Mouse (Mus musculus) lung, embryonic 15.5 days (tissue): ENCODE results near the gene Ogn. TPM values are rescaled to one million over a fixed set of nuclear protein-coding genes. Genes with fewer than 3 reads are reported as not detected.
"Not testable (repeated sequence)": the region's sequence is repeated elsewhere in the genome, so short reads cannot be mapped to it uniquely, and the experiment has no call there.

Source experiments
- ATAC-seq: fragments of 200-750 bp; cut with Nextera tagmentation; 2 replicates; pipeline ENCODE4 v1.8.0; 2017; ENCODE audit warnings: moderate number of reproducible peaks, borderline replicate concordance; ENCODE audit not compliant: low FRiP score, low TSS enrichment; ENCODE audit errors: extremely low read depth
- H3K27ac ChIP-seq: fragments of 300-500 bp; sonication (generic); 2 replicates; pipeline ENCODE4 v1.5.1; 2015; ENCODE audit warnings: moderate library complexity, mild to moderate bottlenecking, inconsistent platforms
- H3K27me3 ChIP-seq: fragments of 300-500 bp; sonication (generic); 2 replicates; pipeline ENCODE4 v1.6.1; 2015; ENCODE audit warnings: inconsistent platforms
- H3K36me3 ChIP-seq: fragments of 300-500 bp; sonication (generic); 2 replicates; pipeline ENCODE4 v1.6.1; 2015; ENCODE audit warnings: inconsistent platforms
- H3K4me1 ChIP-seq: fragments of 300-500 bp; sonication (generic); 2 replicates; pipeline ENCODE4 v1.6.1; 2015; ENCODE audit warnings: inconsistent platforms
- H3K4me2 ChIP-seq: fragments of 300-500 bp; sonication (generic); 2 replicates; pipeline ENCODE4 v1.6.1; 2015; ENCODE audit warnings: inconsistent platforms, mild to moderate bottlenecking, moderate library complexity
- H3K4me3 ChIP-seq: fragments of 300-500 bp; sonication (generic); 2 replicates; pipeline ENCODE4 v1.5.1; 2015; ENCODE audit warnings: mild to moderate bottlenecking, inconsistent platforms
- H3K9ac ChIP-seq: fragments of 300-500 bp; sonication (generic); 2 replicates; pipeline ENCODE4 v1.6.1; 2015; ENCODE audit warnings: inconsistent platforms
- H3K9me3 ChIP-seq: fragments of 300-500 bp; sonication (generic); 2 replicates; pipeline ENCODE4 v1.6.1; 2016; ENCODE audit warnings: inconsistent platforms
- WGBS: fragments of 180-500 bp; shearing (Covaris S2); methylation state at CpG from one replicate; pipeline ENCODE4 v1.1.7; 2015; 5-methylcytosine and 5-hydroxymethylcytosine counted together
- polyA plus RNA-seq: library from polyadenylated mRNA; unstranded; fragments of >200 nt; fragmentation: Nextera tagmentation; extraction: Ambion mirVana; gene quantifications from 2 replicates; pipeline ENCODE4 v1.2.1, GENCODE M21; 2015

The Ogn gene
- polyA plus RNA-seq = 99.5 and 108 TPM in 2 replicates

DNA sequence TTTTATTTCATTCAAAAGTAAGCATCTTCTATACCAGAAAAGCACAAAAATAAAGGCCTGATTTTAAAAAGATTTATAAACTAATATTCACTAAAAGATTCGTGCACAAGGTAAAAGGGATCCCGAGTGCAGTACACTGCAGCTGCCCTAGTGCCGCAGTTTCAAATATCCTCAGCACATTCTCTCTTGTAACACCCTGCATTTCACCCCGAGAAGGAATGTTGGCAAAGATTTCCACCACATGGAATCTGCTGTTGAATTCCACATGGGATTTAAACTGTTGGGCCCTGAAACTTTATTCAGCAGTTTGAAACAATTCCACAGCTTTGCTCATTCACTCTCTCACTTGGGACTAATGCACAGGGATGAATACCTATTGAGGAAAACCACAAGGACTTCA lies at the start of gene Ogn:
TSS of gene Ogn (plus strand) at position 333 of the 400 bp plus-strand sequence.
- peak within 1 kb of the TSS; percentile 39 for H3K4me2 ChIP-seq
- H3K4me1 ChIP-seq = no peaks in the 10 kb centered on the region
- H3K9ac ChIP-seq = peak within 1 kb of the TSS; percentile 10; the same call in 1 of the 2 replicates
- peak within 1 kb of the TSS; percentile 29 for H3K4me3 ChIP-seq
- peak within 1 kb of the TSS; percentile 70; the same call in 1 of the 2 replicates for H3K27ac ChIP-seq
- 36% methylated on average over 4 of the region's 4 CpGs for WGBS
- H3K27me3 ChIP-seq = no peaks in the 10 kb centered on the region
- peak; percentile 55; the same call in 1 of the 2 replicates for ATAC-seq
- no peaks in the 10 kb centered on the region for H3K36me3 ChIP-seq
- H3K9me3 ChIP-seq = no peaks in the 10 kb centered on the region

DNA sequence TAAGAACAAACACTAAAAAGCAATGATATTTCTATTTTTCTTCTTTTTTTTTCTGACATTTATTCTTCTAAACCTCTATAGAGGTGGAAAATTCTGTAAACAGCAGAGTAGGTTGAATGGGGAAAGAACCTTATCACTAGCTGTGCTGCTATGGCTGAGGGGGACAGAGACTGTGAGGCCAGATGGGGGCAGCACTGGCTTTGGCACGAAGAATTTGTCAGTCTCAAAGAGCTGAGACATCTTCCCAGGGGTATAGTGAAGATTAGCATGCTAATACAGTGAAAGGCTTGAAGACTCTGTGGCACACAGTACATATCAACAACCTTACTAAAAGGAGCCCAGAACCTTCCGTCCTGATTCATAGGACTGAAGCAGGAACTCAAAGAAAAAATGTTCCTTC lies 48.7 kb upstream of the Ogn start:
- ATAC-seq = no peak

DNA sequence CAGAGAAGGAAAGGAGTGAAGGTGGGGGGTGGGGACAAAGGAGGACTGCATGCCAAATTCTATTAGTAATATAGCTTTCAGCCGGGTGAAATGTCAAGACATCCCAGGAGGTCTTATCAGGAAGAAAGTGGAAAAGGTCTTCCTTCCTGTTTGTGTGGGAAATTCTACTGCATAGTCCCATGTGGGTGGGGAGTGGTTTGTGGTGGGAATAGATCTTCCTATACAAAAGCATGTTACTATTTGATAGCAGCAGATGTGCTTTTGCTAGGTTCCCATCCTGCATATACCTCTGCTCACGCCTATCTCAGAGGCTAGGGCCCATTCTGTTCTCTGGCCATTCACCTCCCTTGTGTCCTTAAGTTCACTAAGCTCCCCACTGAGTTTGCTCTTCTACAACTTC lies 47.0 kb upstream of the Ogn start:
- WGBS = 43% methylated on average over 2 of the region's 2 CpGs
- Histone ChIP-seq H3K4me2 (no peak overlapping the region), H3K27ac (no peak overlapping the region), H3K4me1 (0 out of 2 replicates have a peak, but pooled peaks cover 3% of the 10 kb centered on the region), H3K27me3 (no peaks in the 10 kb centered on the region), H3K4me3 (no peak overlapping the region), H3K36me3 (no peaks in the 10 kb centered on the region), H3K9me3 (no peaks in the 10 kb centered on the region), H3K9ac (no peak overlapping the region)
- ATAC-seq = no peak

More for the DNA sequence above, 48.7 kb upstream of the Ogn start:
- no peaks in the 10 kb centered on the region for H3K9me3 ChIP-seq
- 0 out of 2 replicates have a peak, but pooled peaks cover 3% of the 10 kb centered on the region for H3K4me1 ChIP-seq
- 38% methylated on average over 2 of the region's 2 CpGs for WGBS
- H3K4me3 ChIP-seq = no peak overlapping the region
- no peak overlapping the region for H3K27ac ChIP-seq
- H3K27me3 ChIP-seq = no peaks in the 10 kb centered on the region
- H3K4me2 ChIP-seq = no peak overlapping the region
- H3K9ac ChIP-seq = no peak overlapping the region
- no peaks in the 10 kb centered on the region for H3K36me3 ChIP-seq

DNA sequence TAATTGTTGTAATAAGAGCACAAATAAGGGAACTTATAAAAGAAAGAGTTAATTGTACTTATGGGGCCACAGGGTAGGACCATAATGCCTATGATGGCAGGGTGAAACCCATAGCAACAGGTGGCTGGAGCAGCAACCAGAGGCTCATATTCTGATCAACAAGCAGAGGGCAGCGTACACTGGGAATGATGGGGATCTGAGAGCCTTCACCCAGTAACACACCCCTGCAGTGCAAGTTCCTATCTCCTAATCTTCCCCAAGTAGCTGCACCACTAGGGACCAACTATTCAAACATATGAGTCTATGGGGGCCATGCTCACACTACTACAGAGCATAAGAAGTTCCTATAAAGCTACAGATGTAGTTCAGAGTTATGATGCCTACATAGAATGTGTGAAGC lies 43.5 kb upstream of the Ogn start:
- H3K4me3 ChIP-seq = no peak overlapping the region
- no peak for ATAC-seq
- 86% methylated on average over 1 of the region's 1 CpGs for WGBS

DNA sequence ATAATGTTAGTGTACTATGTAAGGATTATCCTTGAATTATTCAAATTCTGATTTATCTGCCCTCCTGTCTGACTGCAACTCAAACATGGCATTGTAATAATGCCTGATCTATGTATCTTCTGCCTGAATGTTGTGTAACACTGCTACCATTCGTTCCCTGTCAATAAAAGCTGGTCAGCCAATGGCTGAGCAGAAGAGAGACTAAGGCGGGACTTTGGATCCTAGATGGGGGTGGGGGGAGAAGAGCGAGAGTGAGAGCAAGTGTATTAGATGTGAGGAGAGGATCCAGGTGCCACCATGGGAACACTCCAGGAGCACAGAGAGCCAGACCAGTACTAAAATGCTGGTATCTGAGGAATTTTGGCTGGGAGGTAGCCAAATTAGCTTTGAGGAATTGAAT lies 37.5 kb upstream of the Ogn start:
- Histone ChIP-seq H3K9me3 (no peaks in the 10 kb centered on the region), H3K27ac (no peak overlapping the region), H3K4me2 (no peak overlapping the region), H3K9ac (no peak overlapping the region), H3K4me1 (no peaks in the 10 kb centered on the region), H3K36me3 (no peaks in the 10 kb centered on the region), H3K4me3 (no peak overlapping the region), H3K27me3 (no peaks in the 10 kb centered on the region)
- ATAC-seq = no peak
- whole genome bisulfite sequencing = 74% methylated on average over 3 of the region's 3 CpGs

More for the DNA sequence above, 43.5 kb upstream of the Ogn start:
- Histone ChIP-seq H3K9ac (no peak overlapping the region), H3K4me1 (no peaks in the 10 kb centered on the region), H3K36me3 (no peaks in the 10 kb centered on the region), H3K9me3 (no peaks in the 10 kb centered on the region), H3K4me2 (no peak overlapping the region), H3K27ac (no peak overlapping the region), H3K27me3 (no peaks in the 10 kb centered on the region)

DNA sequence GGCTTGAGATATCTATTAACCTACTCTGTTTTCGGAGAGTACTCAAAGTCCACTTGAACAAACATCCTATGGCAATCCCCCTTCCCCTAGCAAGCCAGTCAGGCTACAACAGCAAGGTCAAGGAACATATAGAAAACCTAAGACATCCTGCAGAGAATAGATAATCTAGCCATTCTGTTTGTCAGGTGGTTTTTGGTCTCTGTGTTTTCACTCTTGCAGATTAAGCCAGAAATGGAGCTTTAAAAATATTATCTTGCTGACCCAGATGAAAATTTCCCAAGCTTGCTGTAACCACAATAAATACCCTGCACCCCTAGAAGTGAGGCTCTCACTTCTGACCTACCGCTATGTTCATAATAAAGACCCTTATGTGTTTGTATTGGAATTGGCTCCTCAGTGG lies 36.4 kb upstream of the Ogn start:
- no peaks in the 10 kb centered on the region for H3K9me3 ChIP-seq
- H3K9ac ChIP-seq = no peak overlapping the region
- no peak for ATAC-seq
- H3K4me2 ChIP-seq = no peak overlapping the region
- H3K36me3 ChIP-seq = no peaks in the 10 kb centered on the region
- no peak overlapping the region for H3K27ac ChIP-seq
- H3K27me3 ChIP-seq = no peaks in the 10 kb centered on the region
- WGBS = 84% methylated on average over 2 of the region's 2 CpGs
- H3K4me3 ChIP-seq = no peak overlapping the region
- H3K4me1 ChIP-seq = no peaks in the 10 kb centered on the region

DNA sequence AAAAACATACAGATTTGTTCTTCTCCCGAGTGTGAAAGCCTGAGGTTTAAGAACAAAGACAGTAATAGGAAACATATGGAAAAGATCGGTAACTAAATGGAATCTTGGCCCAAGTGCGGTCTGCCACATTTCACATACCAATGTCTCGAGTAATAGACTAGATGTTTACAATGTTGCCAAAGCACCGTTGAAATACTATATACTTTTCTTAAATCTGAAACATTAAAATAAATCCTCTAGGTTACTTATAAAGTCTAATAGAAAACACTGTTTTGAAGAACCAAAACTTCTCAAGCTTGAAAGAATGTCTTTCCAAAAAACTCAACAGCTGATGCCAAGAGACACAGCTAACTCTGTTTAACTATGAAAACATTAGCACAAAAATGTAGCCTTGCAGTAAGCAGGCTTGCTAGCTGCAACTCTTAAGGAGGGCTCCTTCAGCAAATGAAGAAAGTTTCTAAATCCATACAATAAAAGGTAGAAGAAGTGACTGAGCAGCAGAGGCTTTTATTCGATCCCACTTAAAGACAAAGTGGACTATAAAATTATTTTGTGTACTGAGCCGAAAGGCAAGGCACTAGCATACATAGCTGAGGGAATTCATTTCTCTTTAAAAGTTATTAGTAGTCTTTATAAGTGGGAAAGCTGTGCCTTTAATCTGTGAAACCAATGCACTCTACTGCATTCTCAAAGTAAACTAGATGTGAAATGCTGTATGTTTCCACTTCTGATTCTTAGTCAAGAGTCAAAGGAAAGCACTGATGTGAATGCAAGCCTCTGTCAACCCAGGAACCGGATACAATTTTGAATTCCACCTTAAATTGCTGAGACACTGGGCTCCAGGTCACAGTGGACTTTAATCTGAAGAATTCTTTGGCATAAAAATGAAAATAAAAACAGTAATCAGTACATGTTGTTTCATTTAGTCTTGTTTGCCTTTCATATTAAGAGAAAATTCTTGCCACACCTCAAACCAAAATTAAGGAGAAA lies 26.0 kb upstream of the Ogn start, which contains the start of gene Omd:
TSS of gene Omd (plus strand) at position 922 of the 990 bp plus-strand sequence.
- 41% methylated on average over 8 of the region's 8 CpGs for WGBS
- Histone ChIP-seq H3K27ac (peak within 1 kb of the TSS; percentile 82), H3K4me2 (peak within 1 kb of the TSS; percentile 0; the same call in 1 of the 2 replicates), H3K9me3 (no peaks in the 10 kb centered on the region), H3K4me3 (no peak within 1 kb of the TSS), H3K36me3 (no peaks in the 10 kb centered on the region), H3K4me1 (peaks cover 15% of the 10 kb centered on the region), H3K27me3 (no peaks in the 10 kb centered on the region), H3K9ac (no peak within 1 kb of the TSS)
- no peak for ATAC-seq

DNA sequence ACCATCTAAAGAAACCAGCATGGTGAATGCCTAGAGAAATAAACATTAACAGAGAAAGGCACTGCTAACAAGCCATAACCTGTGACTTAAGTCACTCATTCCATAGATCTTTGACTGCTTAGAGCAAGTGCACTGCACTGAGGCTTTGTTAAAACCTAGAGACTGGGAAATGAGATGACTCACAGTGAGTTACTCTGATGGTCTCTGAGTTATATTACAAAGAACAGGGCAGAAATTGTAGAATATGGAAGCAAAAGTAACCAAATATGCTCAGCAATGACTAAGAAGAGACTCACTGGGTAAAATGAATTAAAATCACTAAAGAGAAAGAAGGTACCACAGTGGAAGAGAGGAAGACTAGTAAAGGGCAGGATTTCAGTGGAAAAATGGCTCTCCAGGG lies 24.0 kb upstream of the Ogn start:
- peaks cover 12% of the 10 kb centered on the region for H3K4me1 ChIP-seq
- no peaks in the 10 kb centered on the region for H3K36me3 ChIP-seq
- H3K27me3 ChIP-seq = no peaks in the 10 kb centered on the region
- ATAC-seq = no peak
- H3K4me2 ChIP-seq = no peak overlapping the region
- H3K4me3 ChIP-seq = no peak overlapping the region
- no peak overlapping the region for H3K27ac ChIP-seq
- no peaks in the 10 kb centered on the region for H3K9me3 ChIP-seq
- no peak overlapping the region for H3K9ac ChIP-seq

DNA sequence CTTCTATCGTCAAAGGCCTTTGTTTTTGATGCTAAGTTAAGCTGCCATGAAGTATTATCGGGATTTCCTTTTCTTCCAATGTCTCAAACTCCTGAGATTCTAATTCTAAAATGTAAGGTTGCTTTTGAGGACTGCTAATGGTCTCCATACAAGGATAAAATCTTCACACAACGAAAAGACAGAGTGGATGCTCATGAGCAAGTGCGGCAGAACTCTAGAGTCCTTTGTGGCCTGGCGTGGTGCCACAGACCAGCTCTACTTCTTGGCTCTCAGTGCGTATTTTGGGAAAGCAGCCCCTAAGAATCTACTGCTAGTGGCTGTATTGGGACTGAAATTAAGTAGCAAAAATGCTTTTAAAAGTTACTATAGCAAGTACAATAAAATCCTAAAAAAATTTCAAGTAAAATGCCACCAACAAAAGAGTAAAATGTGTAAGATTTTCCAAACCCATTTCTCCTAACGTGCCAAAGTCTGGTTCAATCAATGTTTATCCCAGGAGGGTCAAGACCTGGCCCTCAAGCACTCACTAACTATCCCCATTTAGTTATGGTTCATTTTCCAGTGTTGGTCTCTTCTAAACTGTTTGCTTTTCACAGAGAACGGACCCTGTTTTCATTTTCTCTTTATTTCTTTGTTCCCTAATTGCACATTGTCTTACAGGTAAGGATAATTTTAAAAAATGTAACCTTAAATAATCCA lies 23.4 kb upstream of the Ogn start:
- Histone ChIP-seq H3K36me3 (no peaks in the 10 kb centered on the region), H3K9ac (no peak overlapping the region), H3K4me2 (no peak overlapping the region), H3K9me3 (no peaks in the 10 kb centered on the region), H3K4me3 (no peak overlapping the region), H3K4me1 (peaks cover 12% of the 10 kb centered on the region), H3K27me3 (no peaks in the 10 kb centered on the region), H3K27ac (no peak overlapping the region)
- WGBS = 58% methylated on average over 8 of the region's 8 CpGs
- ATAC-seq = no peak

DNA sequence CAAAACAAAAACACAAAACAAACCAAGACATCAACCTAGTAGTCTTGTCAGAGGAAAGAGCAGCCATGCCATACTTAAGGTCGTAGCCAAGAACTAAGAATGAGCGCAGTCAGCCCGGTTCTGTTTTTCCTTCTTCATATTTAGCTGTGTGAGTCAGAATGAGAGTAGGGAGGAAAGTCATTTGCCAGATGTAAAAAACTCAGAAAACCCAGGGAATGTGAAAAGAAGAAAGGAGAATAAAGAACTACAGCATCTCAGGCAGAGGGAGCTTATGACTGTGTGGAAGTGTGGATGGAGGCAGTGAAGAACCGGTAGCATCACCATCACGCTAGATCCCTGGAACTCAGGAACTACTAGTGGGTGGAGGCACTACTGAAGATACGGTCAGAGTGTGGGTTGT lies 21.8 kb upstream of the Ogn start:
- Histone ChIP-seq H3K4me3 (no peak overlapping the region), H3K27me3 (no peaks in the 10 kb centered on the region), H3K36me3 (no peaks in the 10 kb centered on the region), H3K27ac (no peak overlapping the region), H3K4me1 (peaks cover 8% of the 10 kb centered on the region), H3K9ac (no peak overlapping the region), H3K4me2 (no peak overlapping the region), H3K9me3 (no peaks in the 10 kb centered on the region)
- no peak for ATAC-seq
- WGBS = 88% methylated on average over 6 of the region's 6 CpGs

DNA sequence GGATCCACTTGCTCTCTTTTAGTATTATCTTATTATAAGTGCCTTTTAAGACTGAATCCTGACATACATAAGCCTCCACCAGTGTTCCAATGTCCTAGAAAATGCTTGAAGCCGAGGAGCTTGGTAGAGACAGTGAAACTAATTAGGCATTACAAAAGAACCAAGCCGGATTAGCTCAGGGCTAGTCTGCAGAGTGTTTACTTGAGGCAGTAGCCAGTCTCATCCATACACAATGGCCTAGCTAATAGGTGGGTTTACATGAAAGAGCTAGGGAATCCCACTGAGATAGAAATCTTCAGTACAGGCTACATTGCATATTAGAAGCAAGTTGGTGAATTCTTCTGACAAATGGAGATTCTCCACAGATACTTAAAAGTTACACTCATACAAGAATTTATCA lies 5.3 kb upstream of the Ogn start:
- not testable (repeated sequence) for ATAC-seq, H3K36me3 ChIP-seq, H3K27me3 ChIP-seq, H3K27ac ChIP-seq, H3K4me2 ChIP-seq, H3K4me1 ChIP-seq, H3K4me3 ChIP-seq, H3K9me3 ChIP-seq, H3K9ac ChIP-seq
- 78% methylated on average over 2 of the region's 2 CpGs for WGBS

DNA sequence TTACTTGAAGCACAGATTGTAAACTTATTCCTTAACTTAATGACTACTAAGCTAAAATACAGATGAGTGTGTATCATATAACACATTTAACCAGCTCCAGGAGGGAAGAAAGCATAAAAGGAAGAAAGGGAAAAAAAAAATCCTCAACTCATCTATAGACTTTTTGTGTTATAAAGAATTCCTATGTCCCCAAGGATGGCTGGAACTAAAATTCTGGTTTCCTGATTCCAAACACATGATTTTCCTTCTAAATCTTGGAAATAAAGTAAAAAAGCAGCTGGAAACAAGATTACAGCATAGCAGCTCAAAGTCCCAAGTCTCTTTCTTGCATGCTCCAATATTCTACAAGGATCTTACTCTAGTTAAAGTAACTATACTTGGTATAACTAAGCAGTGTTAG lies 4.2 kb upstream of the Ogn start:
- no peak overlapping the region for H3K9ac ChIP-seq
- H3K9me3 ChIP-seq = no peaks in the 10 kb centered on the region
- no peak for ATAC-seq
- no peaks in the 10 kb centered on the region for H3K27me3 ChIP-seq
- no peak overlapping the region for H3K4me2 ChIP-seq
- no peaks in the 10 kb centered on the region for H3K36me3 ChIP-seq
- H3K4me1 ChIP-seq = no peaks in the 10 kb centered on the region
- H3K4me3 ChIP-seq = no peak overlapping the region
- H3K27ac ChIP-seq = no peak overlapping the region
